Mouse (Mus musculus): Measurements from ENCODE around the gene Dnajc30. TPM values are rescaled to one million over a fixed set of nuclear protein-coding genes. Genes with fewer than 3 reads are reported as not detected.
A peak's percentile ranks its signal among the peaks of the same experiment; 100 is the strongest.
"Not testable (repeated sequence)": the region's sequence is repeated elsewhere in the genome, so short reads cannot be mapped to it uniquely, and the experiment has no call there.

Gene Dnajc30
- polyA plus RNA-seq, 1 experiment from 2014 or later: 34.8 TPM

- Histone ChIP-seq H3K4me1 (ENCODE audit: control insufficient read depth, insufficient read depth, low read length) (no peaks in the 10 kb centered on the region), H3K36me3 (ENCODE audit: control insufficient read depth, insufficient read depth, low read length) (peaks cover 13% of the 10 kb centered on the region; the same call in 1 of the 2 replicates), H3K9ac (replicated peaks; ENCODE audit: low read depth, low read length) (no peak overlapping the region), H3K9me3 (ENCODE audit: control insufficient read depth, low read depth, low read length) (no peaks in the 10 kb centered on the region), H3K27ac (ENCODE audit: low read length) (no peak overlapping the region), H3K4me2 (replicated peaks; ENCODE audit: low read depth, low read length) (peak overlapping the region; percentile 14; the same call in 1 of the 2 replicates), H3K27me3 (ENCODE audit: control insufficient read depth, insufficient read depth, low read length) (no peaks in the 10 kb centered on the region), H3K4me3 (ENCODE audit: low read depth, low read length) (no peak overlapping the region)
- 0 out of 2 replicates have a peak, but pooled peaks have one; percentile 53 for ATAC-seq (ENCODE audit: insufficient number of reproducible peaks, insufficient read depth, low FRiP score, low read depth)
- WGBS: 41% methylated on average over 21 of the region's 21 CpGs
Observed at GRCm38 (mm10) chr5:135042105-135042788, 21.8 kb upstream of the Dnajc30 start.

DNA sequence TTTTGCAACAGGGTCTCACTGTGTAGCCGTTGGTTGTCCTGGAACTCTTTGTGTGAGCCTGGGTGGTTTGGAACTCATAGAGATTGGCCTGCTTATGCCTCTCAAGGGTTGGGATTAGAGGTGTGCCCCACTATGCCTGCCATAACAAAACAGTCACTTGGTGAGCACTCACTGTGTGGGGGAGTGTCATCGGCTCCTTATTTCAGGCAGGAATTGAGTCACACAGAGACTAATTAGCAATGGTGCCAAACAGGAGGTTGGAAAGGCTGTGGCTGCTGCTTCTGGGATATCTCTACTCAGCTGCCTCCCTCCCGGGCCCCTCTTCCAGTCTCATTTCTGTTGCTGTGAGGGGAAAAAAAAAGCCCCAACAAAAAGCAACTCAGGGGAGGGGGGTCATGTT is 19.4 kb upstream of the Dnajc30 start:
- H3K4me3 ChIP-seq (ENCODE audit: low read depth, low read length): no peak overlapping the region
- no peak overlapping the region for H3K9ac ChIP-seq (replicated peaks; ENCODE audit: low read depth, low read length)
- 90% methylated on average over 3 of the region's 3 CpGs for WGBS
- H3K4me1 ChIP-seq (ENCODE audit: control insufficient read depth, insufficient read depth, low read length): no peaks in the 10 kb centered on the region
- H3K9me3 ChIP-seq (ENCODE audit: control insufficient read depth, low read depth, low read length): no peaks in the 10 kb centered on the region
- H3K36me3 ChIP-seq (ENCODE audit: control insufficient read depth, insufficient read depth, low read length): peaks cover 20% of the 10 kb centered on the region; the same call in 1 of the 2 replicates
- H3K4me2 ChIP-seq (replicated peaks; ENCODE audit: low read depth, low read length): no peak overlapping the region
- no peaks in the 10 kb centered on the region for H3K27me3 ChIP-seq (ENCODE audit: control insufficient read depth, insufficient read depth, low read length)
- H3K27ac ChIP-seq (ENCODE audit: low read length): no peak overlapping the region
- ATAC-seq (ENCODE audit: insufficient number of reproducible peaks, insufficient read depth, low FRiP score, low read depth): no peak

GRCm38 (mm10) chr5:135048539-135048938 is 15.5 kb upstream of the Dnajc30 start:
- H3K27ac ChIP-seq (ENCODE audit: low read length): no peak overlapping the region
- no peaks in the 10 kb centered on the region for H3K4me1 ChIP-seq (ENCODE audit: control insufficient read depth, insufficient read depth, low read length)
- 92% methylated on average over 5 of the region's 5 CpGs for WGBS
- no peaks in the 10 kb centered on the region for H3K9me3 ChIP-seq (ENCODE audit: control insufficient read depth, low read depth, low read length)
- no peak overlapping the region for H3K9ac ChIP-seq (replicated peaks; ENCODE audit: low read depth, low read length)
- H3K36me3 ChIP-seq (ENCODE audit: control insufficient read depth, insufficient read depth, low read length): peaks cover 20% of the 10 kb centered on the region; the same call in 1 of the 2 replicates
- no peak for ATAC-seq (ENCODE audit: insufficient number of reproducible peaks, insufficient read depth, low FRiP score, low read depth)
- no peak overlapping the region for H3K4me3 ChIP-seq (ENCODE audit: low read depth, low read length)
- H3K4me2 ChIP-seq (replicated peaks; ENCODE audit: low read depth, low read length): no peak overlapping the region
- H3K27me3 ChIP-seq (ENCODE audit: control insufficient read depth, insufficient read depth, low read length): no peaks in the 10 kb centered on the region

DNA sequence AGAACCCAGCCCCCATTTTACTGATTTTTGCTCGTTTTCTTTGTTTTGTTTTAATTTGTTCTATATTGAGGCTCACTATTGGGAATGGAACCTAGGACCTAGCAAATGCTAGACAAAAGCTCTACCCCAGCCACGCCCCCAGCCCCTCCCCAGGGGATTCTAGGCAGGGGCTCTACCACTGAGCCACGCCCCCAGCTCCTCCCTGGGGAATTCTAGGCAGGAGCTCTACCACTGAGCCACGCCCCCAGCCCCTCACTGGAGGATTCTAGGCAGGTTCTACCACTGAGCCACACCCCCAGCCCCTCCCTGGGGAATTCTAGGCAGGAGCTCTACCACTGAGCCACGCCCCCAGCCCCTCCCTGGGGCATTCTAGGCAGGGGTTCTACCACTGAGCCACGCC is 14.7 kb upstream of the Dnajc30 start:
- H3K4me2 ChIP-seq (replicated peaks; ENCODE audit: low read depth, low read length); H3K4me1 ChIP-seq (ENCODE audit: control insufficient read depth, insufficient read depth, low read length); ATAC-seq (ENCODE audit: insufficient number of reproducible peaks, insufficient read depth, low FRiP score, low read depth); H3K27me3 ChIP-seq (ENCODE audit: control insufficient read depth, insufficient read depth, low read length); H3K9ac ChIP-seq (replicated peaks; ENCODE audit: low read depth, low read length); H3K27ac ChIP-seq (ENCODE audit: low read length); H3K4me3 ChIP-seq (ENCODE audit: low read depth, low read length); H3K9me3 ChIP-seq (ENCODE audit: control insufficient read depth, low read depth, low read length): not testable (repeated sequence)
- 87% methylated on average over 6 of the region's 6 CpGs for WGBS
- H3K36me3 ChIP-seq (ENCODE audit: control insufficient read depth, insufficient read depth, low read length): peaks cover 27% of the 10 kb centered on the region; the same call in 1 of the 2 replicates

- no peak overlapping the region for H3K4me3 ChIP-seq (ENCODE audit: low read depth, low read length)
- H3K4me1 ChIP-seq (ENCODE audit: control insufficient read depth, insufficient read depth, low read length): no peaks in the 10 kb centered on the region
- no peaks in the 10 kb centered on the region for H3K27me3 ChIP-seq (ENCODE audit: control insufficient read depth, insufficient read depth, low read length)
- H3K36me3 ChIP-seq (ENCODE audit: control insufficient read depth, insufficient read depth, low read length): peaks cover 36% of the 10 kb centered on the region; the same call in 1 of the 2 replicates
- H3K9ac ChIP-seq (replicated peaks; ENCODE audit: low read depth, low read length): no peak overlapping the region
- no peak overlapping the region for H3K4me2 ChIP-seq (replicated peaks; ENCODE audit: low read depth, low read length)
- ATAC-seq (ENCODE audit: insufficient number of reproducible peaks, insufficient read depth, low FRiP score, low read depth): no peak
- no peaks in the 10 kb centered on the region for H3K9me3 ChIP-seq (ENCODE audit: control insufficient read depth, low read depth, low read length)
- WGBS: 84% methylated on average over 12 of the region's 12 CpGs
- H3K27ac ChIP-seq (ENCODE audit: low read length): no peak overlapping the region
Observed at GRCm38 (mm10) chr5:135053356-135053755, 10.6 kb upstream of the Dnajc30 start.

GRCm38 (mm10) chr5:135064382-135064766 is 372 bp downstream of the Dnajc30 start:
- Histone ChIP-seq H3K36me3 (ENCODE audit: control insufficient read depth, insufficient read depth, low read length) (peaks cover 20% of the 10 kb centered on the region), H3K9ac (replicated peaks; ENCODE audit: low read depth, low read length) (peak overlapping the region; percentile 82), H3K4me3 (ENCODE audit: low read depth, low read length) (peak overlapping the region; percentile 97), H3K27me3 (ENCODE audit: control insufficient read depth, insufficient read depth, low read length) (no peaks in the 10 kb centered on the region), H3K4me2 (replicated peaks; ENCODE audit: low read depth, low read length) (peak overlapping the region; percentile 70), H3K27ac (ENCODE audit: low read length) (peak overlapping the region; percentile 27; the same call in 1 of the 2 replicates), H3K4me1 (ENCODE audit: control insufficient read depth, insufficient read depth, low read length) (peaks cover 12% of the 10 kb centered on the region; the same call in 1 of the 2 replicates), H3K9me3 (ENCODE audit: control insufficient read depth, low read depth, low read length) (no peaks in the 10 kb centered on the region)
- WGBS: under 1% methylated on average over 40 of the region's 40 CpGs
- ATAC-seq (ENCODE audit: insufficient number of reproducible peaks, insufficient read depth, low FRiP score, low read depth): 0 out of 2 replicates have a peak, but pooled peaks have one; percentile 43

GRCm38 (mm10) chr5:135064909-135065446 is 976 bp downstream of the Dnajc30 start, which contains the start of gene Bud23:
Gene Bud23 (minus strand): TSS chr5:135064959.
- 68% methylated on average over 9 of the region's 9 CpGs for WGBS
- ATAC-seq (ENCODE audit: insufficient number of reproducible peaks, insufficient read depth, low FRiP score, low read depth); H3K9me3 ChIP-seq (ENCODE audit: control insufficient read depth, low read depth, low read length); H3K27me3 ChIP-seq (ENCODE audit: control insufficient read depth, insufficient read depth, low read length): not testable (repeated sequence)
- H3K4me2 ChIP-seq (replicated peaks; ENCODE audit: low read depth, low read length): peak within 1 kb of the TSS; percentile 70
- peak within 1 kb of the TSS; percentile 27; the same call in 1 of the 2 replicates for H3K27ac ChIP-seq (ENCODE audit: low read length)
- peak within 1 kb of the TSS; percentile 82 for H3K9ac ChIP-seq (replicated peaks; ENCODE audit: low read depth, low read length)
- H3K36me3 ChIP-seq (ENCODE audit: control insufficient read depth, insufficient read depth, low read length): peaks cover 17% of the 10 kb centered on the region; the same call in 1 of the 2 replicates
- H3K4me1 ChIP-seq (ENCODE audit: control insufficient read depth, insufficient read depth, low read length): peaks cover 12% of the 10 kb centered on the region; the same call in 1 of the 2 replicates
- peak within 1 kb of the TSS; percentile 97 for H3K4me3 ChIP-seq (ENCODE audit: low read depth, low read length)

DNA sequence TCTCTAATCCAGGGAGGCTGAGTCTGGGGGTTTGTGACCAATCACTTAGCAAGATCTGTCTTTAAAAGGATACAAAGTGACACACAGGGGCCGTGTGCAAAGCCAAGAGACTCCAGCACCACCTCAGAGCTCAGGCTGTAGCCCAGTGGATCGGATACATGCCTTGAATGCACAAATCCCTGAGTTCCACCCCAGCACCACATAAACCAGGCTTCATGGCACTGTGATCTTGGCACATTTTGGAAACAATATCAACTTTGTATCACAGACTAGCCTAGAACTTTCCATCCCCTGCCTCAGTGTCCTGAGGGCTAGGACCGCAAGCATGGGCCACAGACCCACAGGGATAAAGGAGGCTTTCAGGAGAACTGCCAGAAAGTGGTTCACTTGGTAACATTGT is 2.0 kb downstream of the Dnajc30 start:
- no peak for ATAC-seq (ENCODE audit: insufficient number of reproducible peaks, insufficient read depth, low FRiP score, low read depth)
- H3K9ac ChIP-seq (replicated peaks; ENCODE audit: low read depth, low read length): no peak overlapping the region
- H3K9me3 ChIP-seq (ENCODE audit: control insufficient read depth, low read depth, low read length): no peaks in the 10 kb centered on the region
- no peak overlapping the region for H3K4me2 ChIP-seq (replicated peaks; ENCODE audit: low read depth, low read length)
- H3K4me3 ChIP-seq (ENCODE audit: low read depth, low read length): no peak overlapping the region
- H3K27ac ChIP-seq (ENCODE audit: low read length): no peak overlapping the region
- no peaks in the 10 kb centered on the region for H3K27me3 ChIP-seq (ENCODE audit: control insufficient read depth, insufficient read depth, low read length)
- 91% methylated on average over 3 of the region's 3 CpGs for WGBS
- H3K36me3 ChIP-seq (ENCODE audit: control insufficient read depth, insufficient read depth, low read length): peaks cover 8% of the 10 kb centered on the region; the same call in 1 of the 2 replicates
- peaks cover 12% of the 10 kb centered on the region; the same call in 1 of the 2 replicates for H3K4me1 ChIP-seq (ENCODE audit: control insufficient read depth, insufficient read depth, low read length)
